Mouse (Mus musculus): ENCODE data around the gene Cpne1. TPM values are rescaled to one million over a fixed set of nuclear protein-coding genes. Genes with fewer than 3 reads are reported as not detected.

The Cpne1 gene
- total RNA-seq, 2 experiments from 2014 or later: 26.3 to 33.0 TPM

- no peak overlapping the region for H3K4me3 ChIP-seq
- no peak for TF ChIP-seq CTCF (IDR thresholded peaks at IDR 0.05)
- no peak overlapping the region for H3K27ac ChIP-seq
- intact Hi-C loops (cut with DNase I): no loop called here
- no peak for DNase-seq (ENCODE audit: extremely low spot score in 1 of 2, low spot score in 2 of 2)
Observed at GRCm38 (mm10) chr2:156078421-156079182, 33.2 kb downstream of the Cpne1 start.

DNA sequence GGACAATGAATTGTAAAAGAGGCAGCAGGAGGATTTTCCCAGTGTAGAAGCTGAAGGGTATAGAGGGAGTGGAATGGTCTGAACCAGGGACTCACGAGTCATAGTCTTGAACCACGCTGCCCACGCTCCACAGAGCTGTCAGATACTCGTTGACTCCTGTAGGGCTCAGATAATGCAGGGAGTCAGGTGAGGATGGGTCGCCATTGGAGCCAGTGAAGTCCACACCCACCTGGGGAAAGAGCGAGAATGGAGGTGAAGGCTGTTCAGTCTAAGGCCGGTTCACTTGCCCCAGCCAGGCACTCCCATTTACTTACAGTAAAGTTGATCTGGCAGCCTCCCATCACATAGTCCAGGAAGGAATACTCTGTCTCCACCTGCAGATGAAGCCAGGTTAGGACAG, 34.3 kb downstream of the Cpne1 start:
- no peak overlapping the region for H3K4me3 ChIP-seq
- DNase-seq (ENCODE audit: extremely low spot score in 1 of 2, low spot score in 2 of 2): no peak
- no peak overlapping the region for H3K27ac ChIP-seq
- intact Hi-C loops (cut with DNase I): no loop called here
- no peak for TF ChIP-seq CTCF (IDR thresholded peaks at IDR 0.05)

DNA sequence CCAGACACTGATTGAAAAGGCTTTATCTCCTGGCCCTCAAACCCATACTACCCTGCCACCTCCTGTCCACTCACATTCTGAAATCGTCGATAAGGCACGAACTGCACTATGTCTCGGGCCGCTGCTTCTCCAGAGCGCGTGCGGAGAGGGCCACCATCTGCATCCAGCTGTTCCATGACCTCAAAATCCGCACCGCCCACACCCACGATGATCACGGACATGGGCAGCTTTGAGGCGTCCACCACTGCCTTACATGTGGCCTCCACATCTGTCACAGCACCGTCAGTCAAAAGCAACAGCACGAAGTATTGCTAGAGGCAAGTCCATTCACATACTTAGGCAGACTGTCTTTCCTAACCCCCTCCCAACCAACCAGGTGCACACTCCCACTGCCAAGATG, 38.0 kb downstream of the Cpne1 start:
- Histone ChIP-seq H3K4me3 (no peak overlapping the region), H3K27ac (no peak overlapping the region)
- no peak for DNase-seq (ENCODE audit: extremely low spot score in 1 of 2, low spot score in 2 of 2)
- TF ChIP-seq CTCF (IDR thresholded peaks at IDR 0.05): no peak
- intact Hi-C loops (cut with DNase I): no loop called here

DNA sequence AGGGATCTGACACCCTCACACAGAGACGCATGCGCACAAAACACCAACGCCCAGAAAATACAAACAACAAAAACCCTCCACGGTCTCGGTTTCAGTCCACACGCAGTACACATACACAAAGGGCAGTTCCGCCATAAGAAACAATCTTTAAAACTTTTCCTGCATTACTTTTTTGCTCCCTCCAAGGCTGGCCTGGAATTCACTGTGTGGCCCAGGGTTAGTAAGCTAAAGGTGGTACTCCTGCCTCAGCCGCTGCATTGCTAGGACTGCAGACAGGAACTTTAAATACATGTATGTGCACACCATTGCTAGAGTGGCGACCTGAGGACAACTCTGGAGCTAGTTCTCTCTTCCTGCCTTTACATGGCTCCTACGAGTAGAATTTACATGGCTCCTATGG, 40.5 kb downstream of the Cpne1 start:
- no peak for DNase-seq (ENCODE audit: extremely low spot score in 1 of 2, low spot score in 2 of 2)
- intact Hi-C loops (cut with DNase I): no loop called here
- H3K27ac ChIP-seq: no peak overlapping the region
- TF ChIP-seq CTCF (IDR thresholded peaks at IDR 0.05): no peak
- H3K4me3 ChIP-seq: no peak overlapping the region

DNA sequence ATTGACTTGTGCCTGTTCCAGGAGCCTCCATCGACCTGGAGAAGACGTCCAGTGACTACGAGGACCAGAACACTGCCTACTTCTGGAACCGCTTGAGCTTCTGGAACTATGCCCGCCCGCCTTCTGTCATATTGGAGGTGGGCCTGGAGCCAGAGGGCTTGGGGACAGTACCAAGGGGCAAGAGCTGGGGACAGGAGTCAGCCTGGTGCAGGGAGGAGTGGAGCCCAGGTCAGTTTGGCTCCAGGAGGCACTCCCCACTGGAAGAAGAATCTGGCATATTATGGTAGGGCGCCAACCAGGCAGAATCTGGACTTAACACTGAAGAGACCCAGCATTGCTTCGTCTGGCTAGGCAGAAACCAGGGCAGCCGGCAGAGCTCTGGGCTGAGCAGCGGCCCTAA, 43.8 kb downstream of the Cpne1 start:
- TF ChIP-seq CTCF (IDR thresholded peaks at IDR 0.05): no peak
- Histone ChIP-seq H3K27ac (no peak overlapping the region), H3K4me3 (no peak overlapping the region)
- DNase-seq (ENCODE audit: extremely low spot score in 1 of 2, low spot score in 2 of 2): no peak
- intact Hi-C loops (cut with DNase I): no loop called here

DNA sequence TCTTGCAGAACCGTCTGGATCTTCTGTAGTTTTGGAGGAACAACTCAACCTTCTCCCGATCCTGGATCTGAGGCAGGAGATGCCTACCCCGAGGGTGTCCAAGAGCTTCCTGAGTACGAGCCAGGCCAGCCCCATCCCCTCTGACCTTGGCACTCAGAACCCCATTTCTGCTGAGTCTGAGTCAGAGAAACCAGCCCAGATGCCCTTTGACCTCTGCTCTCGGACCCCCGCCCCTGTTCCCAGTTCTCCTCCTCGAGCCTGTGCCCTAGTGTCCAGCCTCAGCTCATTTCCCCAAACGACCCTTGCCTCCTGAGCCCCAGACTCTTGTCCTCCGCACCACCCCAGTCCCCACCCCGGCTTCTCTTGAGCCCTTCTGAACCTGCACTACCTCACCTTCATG, 45.6 kb downstream of the Cpne1 start:
- Histone ChIP-seq H3K4me3 (peak overlapping the region; percentile 73), H3K27ac (no peak overlapping the region)
- DNase-seq (ENCODE audit: extremely low spot score in 1 of 2, low spot score in 2 of 2): no peak
- no peak for TF ChIP-seq CTCF (IDR thresholded peaks at IDR 0.05)
- intact Hi-C loops (cut with DNase I): no loop called here

DNA sequence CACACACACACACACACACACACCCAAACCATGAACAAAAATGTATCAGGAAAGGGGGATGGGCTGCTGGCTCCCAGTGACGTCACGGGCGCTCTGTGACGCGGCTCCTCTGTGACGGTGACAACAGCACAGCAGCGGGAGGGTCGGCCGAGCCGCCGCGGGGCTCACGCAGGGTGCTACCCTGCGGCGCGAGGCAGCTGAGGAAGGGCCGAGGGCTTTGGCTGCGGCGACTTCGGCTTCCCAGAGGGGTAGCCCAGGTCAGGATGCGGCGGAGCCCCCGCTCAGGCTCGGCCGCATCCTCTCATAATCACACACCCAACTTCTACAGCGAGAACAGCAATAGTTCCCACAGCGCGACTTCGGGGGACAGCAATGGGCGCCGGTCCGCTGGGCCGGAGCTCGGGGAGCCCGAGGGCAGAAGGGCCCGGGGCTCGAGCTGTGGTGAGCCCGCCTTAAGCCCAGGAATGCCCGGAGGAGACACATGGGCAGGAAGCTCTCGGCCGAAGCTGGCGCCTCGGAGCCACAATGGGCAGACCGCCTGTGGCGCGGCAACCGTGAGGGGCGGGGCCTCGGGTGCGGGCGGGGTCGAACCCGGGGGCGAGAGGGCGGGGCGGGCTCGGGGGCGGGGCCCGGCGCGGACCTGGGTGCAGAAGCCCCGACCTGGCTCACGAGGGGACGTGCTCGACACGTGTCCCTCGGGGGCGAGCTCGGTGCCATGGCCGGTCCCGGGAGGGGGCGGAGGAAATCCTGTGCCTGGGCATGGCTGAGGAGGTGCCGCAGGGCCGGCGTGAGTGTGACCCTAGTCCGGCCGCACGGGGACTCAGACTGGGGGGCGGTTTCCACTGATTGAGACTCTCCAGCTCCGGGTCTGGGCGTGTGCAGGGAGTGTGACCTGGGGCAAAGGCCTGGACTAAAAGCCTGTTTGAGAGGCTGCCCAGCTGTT, 46.4 kb downstream of the Cpne1 start, which contains the start of gene Spag4:
Spag4 (plus strand) TSS at position 77 of the 943 bp plus-strand sequence.
- peak within 1 kb of the TSS; percentile 64; the same call in 1 of the 2 replicates for H3K27ac ChIP-seq
- DNase-seq (ENCODE audit: extremely low spot score in 1 of 2, low spot score in 2 of 2): peak; percentile 57 to 67
- TF ChIP-seq CTCF (IDR thresholded peaks at IDR 0.05): no peak
- intact Hi-C loops (cut with DNase I): loop anchor here (2.0 kb wide), 1 partner anchor 45 kb away; the partner anchor contains the start of genes Cpne1 and Rbm12
- H3K4me3 ChIP-seq: peak within 1 kb of the TSS; percentile 73

GRCm38 (mm10) chr2:156052816-156053215, 58.9 kb downstream of the Cpne1 start, which contains the start of gene Fer1l4:
TSS of gene Fer1l4 (minus strand) at chr2:156052947.
- no peak for DNase-seq (ENCODE audit: extremely low spot score in 1 of 2, low spot score in 2 of 2)
- Histone ChIP-seq H3K4me3 (no peak within 1 kb of the TSS), H3K27ac (no peak within 1 kb of the TSS)
- intact Hi-C loops (cut with DNase I): no loop called here
- TF ChIP-seq CTCF (IDR thresholded peaks at IDR 0.05): no peak

GRCm38 (mm10) chr2:156047929-156048328, 63.8 kb downstream of the Cpne1 start:
- intact Hi-C loops (cut with DNase I): no loop called here
- no peak for DNase-seq (ENCODE audit: extremely low spot score in 1 of 2, low spot score in 2 of 2)
- no peak for TF ChIP-seq CTCF (IDR thresholded peaks at IDR 0.05)
- Histone ChIP-seq H3K4me3 (no peak overlapping the region), H3K27ac (no peak overlapping the region)

DNA sequence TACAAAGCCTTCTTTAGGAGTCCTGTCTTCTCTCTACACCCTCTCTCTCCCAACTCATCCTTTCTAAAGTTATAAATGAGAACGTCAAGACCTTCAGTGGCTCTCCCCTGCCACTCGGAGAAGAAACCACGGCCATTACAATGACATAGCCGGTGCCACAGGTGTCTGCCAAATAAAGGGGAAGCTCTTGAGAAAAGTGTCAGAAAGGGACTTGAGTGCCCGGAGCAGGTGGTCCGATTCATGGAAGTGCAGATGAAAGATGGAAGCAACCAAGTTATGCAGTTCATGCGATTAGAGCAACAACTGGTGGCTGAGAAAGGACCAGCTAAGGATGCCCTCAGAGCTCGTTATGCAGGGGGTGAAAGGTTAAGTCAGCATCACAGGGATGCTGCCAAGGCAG, 68.9 kb downstream of the Cpne1 start:
- TF ChIP-seq CTCF (IDR thresholded peaks at IDR 0.05): no peak
- Histone ChIP-seq H3K27ac (no peak overlapping the region), H3K4me3 (no peak overlapping the region)
- no peak for DNase-seq (ENCODE audit: extremely low spot score in 1 of 2, low spot score in 2 of 2)
- intact Hi-C loops (cut with DNase I): no loop called here

- intact Hi-C loops (cut with DNase I): no loop called here
- no peak for TF ChIP-seq CTCF (IDR thresholded peaks at IDR 0.05)
- no peak for DNase-seq (ENCODE audit: extremely low spot score in 1 of 2, low spot score in 2 of 2)
- no peak overlapping the region for H3K4me3 ChIP-seq
- H3K27ac ChIP-seq: no peak overlapping the region
Observed at GRCm38 (mm10) chr2:156039390-156039789, 72.4 kb downstream of the Cpne1 start.

GRCm38 (mm10) chr2:156025482-156025881, 86.3 kb downstream of the Cpne1 start:
- Histone ChIP-seq H3K27ac (no peak overlapping the region), H3K4me3 (no peak overlapping the region)
- DNase-seq (ENCODE audit: extremely low spot score in 1 of 2, low spot score in 2 of 2): no peak
- intact Hi-C loops (cut with DNase I): no loop called here
- no peak for TF ChIP-seq CTCF (IDR thresholded peaks at IDR 0.05)

Other genes starting within 250 kb of the Cpne1 start
- 10 to 100 TPM; 70.4 to 75.7 TPM for gene Uqcc1, start 181.7 kb downstream of the Cpne1 start, total RNA-seq (2021)
- gene Gm15557, start 171.2 kb downstream of the Cpne1 start, total RNA-seq (2021): not detected
- gene Gdf5, start 166.6 kb downstream of the Cpne1 start, total RNA-seq (2021): under 1 TPM in 1 of 2 experiments, not detected in 1; 0.25 TPM
- 10 to 100 TPM; 19.5 to 19.9 TPM for gene Cep250, start 155.5 kb downstream of the Cpne1 start, total RNA-seq (2021)
- gene 6430550D23Rik, start 104.0 kb downstream of the Cpne1 start, total RNA-seq (2021): 1 to 10 TPM; 1.4 to 2.0 TPM
- 100 to 1,000 TPM; 187 to 188 TPM for gene Ergic3, start 103.9 kb downstream of the Cpne1 start, total RNA-seq (2021)
- not detected for gene Fer1l4, start 59.0 kb downstream of the Cpne1 start, total RNA-seq (2021)
- gene Spag4, start 46.8 kb downstream of the Cpne1 start, total RNA-seq (2021): 1 to 10 TPM; 3.8 to 4.1 TPM
- 10 to 100 TPM; 27.7 to 36.0 TPM for gene Rbm12, start within 50 bp of the Cpne1 start, total RNA-seq (2021)
- 10 to 100 TPM; 17.5 to 17.7 TPM for gene Gm28036, start 15.1 kb upstream of the Cpne1 start, total RNA-seq (2021)
- 100 to 1,000 TPM; 142 to 153 TPM for gene Romo1, start 32.1 kb upstream of the Cpne1 start, total RNA-seq (2021)
- 10 to 100 TPM; 36.3 to 42.0 TPM for gene Nfs1, start 32.2 kb upstream of the Cpne1 start, total RNA-seq (2021)
- gene Rbm39, start 68.3 kb upstream of the Cpne1 start, total RNA-seq (2021): 100 to 1,000 TPM; 286 to 301 TPM
- gene Phf20, start 84.5 kb upstream of the Cpne1 start, total RNA-seq (2021): 10 to 100 TPM; 82.7 to 85.6 TPM
- 1 to 10 TPM; 6.9 to 7.3 TPM for gene Cnbd2, start 200.3 kb upstream of the Cpne1 start, total RNA-seq (2021)
- gene Scand1, start 200.7 kb upstream of the Cpne1 start, total RNA-seq (2021): 10 to 100 TPM; 81.9 to 84.4 TPM